Mouse (Mus musculus) embryonic fibroblast, embryonic 13.5 days (primary cell): ENCODE results near the gene Pla2g4e. TPM values are rescaled to one million over a fixed set of nuclear protein-coding genes. Genes with fewer than 3 reads are reported as not detected.

Source experiments
- H3K27ac ChIP-seq: 2 replicates; pipeline ENCODE4 v1.5.1; 2012; ENCODE audit warnings: low read length, control low read depth, inconsistent platforms; ENCODE audit not compliant: insufficient read depth
- H3K4me1 ChIP-seq: 2 replicates; pipeline ENCODE4 v1.6.1; 2011; ENCODE audit warnings: low read length; ENCODE audit not compliant: control insufficient read depth, insufficient read depth
- H3K4me3 ChIP-seq: 2 replicates; pipeline ENCODE4 v1.5.1; 2011; ENCODE audit warnings: mild to moderate bottlenecking, control low read depth, low read length; ENCODE audit not compliant: insufficient read depth
- CTCF ChIP-seq: IDR thresholded peaks from 2 replicates; pipeline ENCODE4 v1.5.1; 2011; ENCODE audit warnings: mild to moderate bottlenecking, control low read depth, low read length, moderate library complexity, borderline replicate concordance; ENCODE audit not compliant: insufficient read depth
- POLR2A ChIP-seq: IDR thresholded peaks from 2 replicates; pipeline ENCODE4 v1.6.1; 2011; ENCODE audit warnings: low read depth, mild to moderate bottlenecking, control low read depth, low read length, moderate library complexity
- polyA plus RNA-seq: library from polyadenylated mRNA; stranded (reverse); fragments of >200 nt; gene quantifications from 2 replicates; pipeline ENCODE4 v1.2.4, GENCODE M21; 2011; ENCODE audit warnings: low read depth; ENCODE audit not compliant: missing spikeins, insufficient read length

The Pla2g4e gene
- polyA plus RNA-seq, 1 experiment: not detected

DNA sequence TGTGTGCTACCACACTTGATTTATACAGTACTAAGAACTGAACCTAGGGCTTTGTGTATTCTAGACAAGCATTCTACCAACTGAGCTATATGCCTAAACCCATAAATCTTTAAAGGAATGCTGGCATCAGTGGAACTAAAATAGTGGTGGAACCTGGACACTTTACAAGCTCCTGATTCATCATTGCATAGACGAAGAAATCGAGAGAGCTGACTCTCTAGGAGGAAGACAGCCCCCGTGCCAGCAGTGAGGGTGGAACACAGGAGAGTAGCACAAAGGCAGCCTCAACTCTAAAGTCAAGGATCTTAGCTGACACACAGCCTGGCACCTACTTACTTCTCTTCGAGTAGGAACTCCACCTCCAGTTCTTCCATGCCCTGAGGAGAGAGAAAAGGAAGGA, 57.0 kb downstream of the Pla2g4e start:
- no peak overlapping the region for H3K27ac ChIP-seq
- no peak overlapping the region for H3K4me3 ChIP-seq
- TF ChIP-seq CTCF (no peak), POLR2A (no peak)
- no peaks in the 10 kb centered on the region for H3K4me1 ChIP-seq

GRCm38 (mm10) chr2:120187583-120187982, 57.6 kb downstream of the Pla2g4e start:
- no peaks in the 10 kb centered on the region for H3K4me1 ChIP-seq
- no peak overlapping the region for H3K27ac ChIP-seq
- H3K4me3 ChIP-seq: no peak overlapping the region
- no peak for TF ChIP-seq POLR2A
- no peak for TF ChIP-seq CTCF

GRCm38 (mm10) chr2:120185527-120186276, 59.4 kb downstream of the Pla2g4e start:
- H3K27ac ChIP-seq: no peak overlapping the region
- TF ChIP-seq CTCF (peak; percentile 23; the same call in 1 of the 2 replicates), POLR2A (no peak)
- no peak overlapping the region for H3K4me3 ChIP-seq
- H3K4me1 ChIP-seq: no peaks in the 10 kb centered on the region

GRCm38 (mm10) chr2:120178936-120179335, 66.2 kb downstream of the Pla2g4e start:
- H3K4me1 ChIP-seq: no peaks in the 10 kb centered on the region
- H3K27ac ChIP-seq: no peak overlapping the region
- no peak for TF ChIP-seq CTCF
- no peak for TF ChIP-seq POLR2A
- H3K4me3 ChIP-seq: no peak overlapping the region

GRCm38 (mm10) chr2:120173718-120174117, 71.4 kb downstream of the Pla2g4e start:
- Histone ChIP-seq H3K4me1 (no peaks in the 10 kb centered on the region), H3K4me3 (no peak overlapping the region), H3K27ac (no peak overlapping the region)
- TF ChIP-seq CTCF: peak; percentile 53
- no peak for TF ChIP-seq POLR2A

- TF ChIP-seq POLR2A (no peak), CTCF (no peak)
- Histone ChIP-seq H3K27ac (no peak overlapping the region), H3K4me3 (no peak overlapping the region), H3K4me1 (no peaks in the 10 kb centered on the region)
Observed at GRCm38 (mm10) chr2:120171362-120171761, 73.8 kb downstream of the Pla2g4e start.

DNA sequence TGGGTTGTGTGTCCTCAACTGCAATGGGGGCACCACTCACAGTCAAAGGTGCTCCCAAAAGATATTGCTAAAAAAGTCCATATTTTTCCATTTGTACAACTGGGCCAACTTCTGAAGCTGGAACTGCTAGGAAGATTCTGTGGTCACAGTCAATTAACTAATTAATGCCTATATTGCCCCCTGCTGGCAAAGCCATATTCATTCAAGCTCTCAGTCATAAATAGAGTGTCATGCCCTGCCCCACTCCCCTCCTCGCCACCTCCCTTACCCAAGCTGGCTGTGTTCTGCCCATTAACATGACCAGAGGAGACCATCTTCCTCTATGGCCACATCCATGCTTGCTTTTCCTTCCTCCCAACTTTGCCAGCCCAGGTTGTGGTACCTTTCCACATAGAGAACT, 74.4 kb downstream of the Pla2g4e start:
- Histone ChIP-seq H3K27ac (no peak overlapping the region), H3K4me3 (no peak overlapping the region), H3K4me1 (no peaks in the 10 kb centered on the region)
- no peak for TF ChIP-seq CTCF
- TF ChIP-seq POLR2A: no peak

DNA sequence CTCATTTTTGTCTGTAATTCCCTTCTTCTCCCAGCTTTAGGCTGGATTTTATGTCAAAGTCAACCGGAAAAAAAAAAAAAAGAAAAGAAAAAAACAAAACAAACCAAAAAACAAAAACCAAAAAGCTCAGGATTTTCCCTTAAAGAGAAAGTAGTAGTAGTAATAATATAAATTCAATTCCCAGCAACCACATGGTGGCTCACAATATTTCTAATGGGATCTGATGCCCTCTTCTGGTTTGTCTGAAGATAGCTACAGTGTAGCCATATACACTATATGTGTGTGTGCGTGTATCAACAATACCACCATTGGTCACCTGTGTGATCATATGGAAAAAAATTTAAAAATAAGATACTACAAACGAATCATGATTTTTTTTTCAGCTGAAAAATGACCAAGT, 75.8 kb downstream of the Pla2g4e start:
- TF ChIP-seq POLR2A (no peak), CTCF (no peak)
- Histone ChIP-seq H3K27ac (no peak overlapping the region), H3K4me3 (no peak overlapping the region), H3K4me1 (no peaks in the 10 kb centered on the region)

- H3K27ac ChIP-seq: no peak overlapping the region
- no peak overlapping the region for H3K4me3 ChIP-seq
- H3K4me1 ChIP-seq: no peaks in the 10 kb centered on the region
- no peak for TF ChIP-seq CTCF
- TF ChIP-seq POLR2A: no peak
Observed at GRCm38 (mm10) chr2:120167763-120168162, 77.4 kb downstream of the Pla2g4e start.

GRCm38 (mm10) chr2:120165474-120165873, 79.7 kb downstream of the Pla2g4e start:
- Histone ChIP-seq H3K4me1 (no peaks in the 10 kb centered on the region), H3K4me3 (no peak overlapping the region), H3K27ac (no peak overlapping the region)
- no peak for TF ChIP-seq CTCF
- TF ChIP-seq POLR2A: no peak
